Mouse (Mus musculus) 3134 (cell line): ENCODE results near the gene Mrpl24.
A peak's percentile ranks its signal among the peaks of the same experiment; 100 is the strongest.

ENCODE experiments used
- DNase-seq: peaks from one replicate; pipeline ENCODE4 v3.0.0-alpha.2; 2011; ENCODE audit warnings: low spot score; ENCODE audit not compliant: insufficient read length; ENCODE audit errors: extremely low read depth

Gene Mrpl24

DNA sequence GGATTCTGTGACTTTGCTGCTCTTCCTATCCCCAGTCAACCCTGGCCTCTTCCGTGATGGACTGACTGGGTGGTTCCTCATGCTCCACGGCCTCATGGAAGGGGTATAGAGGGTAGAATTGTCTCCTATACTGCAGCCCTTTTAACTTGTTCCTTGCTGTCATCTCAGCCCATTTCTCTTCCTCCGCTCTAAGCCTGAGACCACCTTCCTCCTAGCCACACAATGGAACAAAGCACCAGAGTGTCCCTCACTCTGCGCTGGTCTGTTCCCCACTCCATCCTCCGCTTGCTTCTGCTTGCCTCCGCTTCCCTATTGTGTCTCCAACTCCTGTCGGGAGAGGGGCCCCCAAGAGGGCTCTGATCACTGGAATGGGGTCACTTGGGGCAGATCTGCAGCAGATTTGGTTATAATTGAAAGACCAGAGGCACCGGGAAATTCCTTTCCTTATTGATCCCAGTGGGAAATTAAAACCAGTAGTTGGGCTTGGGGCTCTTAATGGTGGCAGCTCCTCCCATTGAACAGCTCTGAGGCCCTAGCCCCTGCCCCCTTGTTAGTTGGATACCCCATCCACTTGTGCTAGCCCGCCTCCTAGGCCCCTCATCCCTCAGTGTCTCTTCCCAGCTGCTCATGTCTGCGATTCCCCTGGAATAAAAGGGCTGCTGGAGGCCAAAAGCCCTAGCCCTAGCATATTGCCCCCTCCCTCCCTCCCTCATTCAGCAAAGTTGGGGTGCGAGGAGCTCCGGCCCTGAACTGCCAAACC lies 26.7 kb downstream of the Mrpl24 start:
- DNase-seq = no peak

DNA sequence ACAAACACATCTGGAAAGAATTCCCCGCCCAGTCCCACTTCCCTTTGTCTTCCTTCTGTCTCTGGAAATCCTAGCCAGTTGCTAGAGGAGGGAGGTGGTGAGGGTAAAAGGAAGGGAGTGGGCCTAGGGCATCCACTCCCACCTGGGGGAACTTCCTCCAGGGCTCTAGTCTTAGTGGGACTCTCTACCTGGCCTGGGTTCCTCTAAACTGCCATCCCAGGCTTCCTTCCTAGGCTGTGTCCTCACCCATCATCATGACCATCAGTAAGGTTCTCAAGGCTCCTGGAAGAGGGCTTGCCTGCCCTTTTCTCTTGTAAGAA lies 27.2 kb downstream of the Mrpl24 start:
- DNase-seq = no peak

DNA sequence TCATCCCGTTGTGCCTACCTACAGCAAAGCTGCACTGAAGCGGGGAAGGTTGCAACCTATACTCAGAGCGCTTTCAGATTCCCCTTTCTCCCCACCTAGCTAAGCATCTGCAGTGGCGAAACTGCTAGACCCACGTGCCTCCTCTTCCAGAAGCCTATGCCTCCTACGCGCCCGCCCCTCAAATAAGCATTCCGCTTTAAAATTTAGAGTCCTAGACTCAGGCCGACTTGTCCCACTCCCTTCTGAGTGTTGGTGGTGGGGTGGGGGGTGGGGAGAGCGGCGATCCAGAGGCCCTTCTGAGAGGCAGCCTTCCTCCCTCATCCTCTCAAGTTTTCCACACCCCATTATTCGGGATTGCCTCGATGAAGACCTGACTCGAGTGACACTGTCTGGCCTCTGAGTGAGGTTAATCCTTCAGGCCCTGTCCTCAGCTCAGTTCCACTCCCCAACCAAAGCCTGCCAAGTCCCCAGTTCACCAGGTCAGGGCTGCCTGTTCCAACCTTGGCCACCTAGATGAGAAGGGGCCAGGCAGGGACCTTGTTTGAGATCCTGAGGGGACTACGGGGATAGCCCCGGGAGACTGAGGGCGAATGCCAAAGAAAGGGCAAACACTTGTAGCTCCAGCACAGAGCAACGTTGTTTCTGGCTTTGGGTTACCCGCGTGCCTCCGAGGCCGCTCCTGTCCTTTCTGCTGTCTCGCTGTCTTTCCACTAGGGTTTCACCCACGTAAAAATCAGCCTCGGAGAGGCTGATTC lies 27.9 kb downstream of the Mrpl24 start:
- DNase-seq = no peak

DNA sequence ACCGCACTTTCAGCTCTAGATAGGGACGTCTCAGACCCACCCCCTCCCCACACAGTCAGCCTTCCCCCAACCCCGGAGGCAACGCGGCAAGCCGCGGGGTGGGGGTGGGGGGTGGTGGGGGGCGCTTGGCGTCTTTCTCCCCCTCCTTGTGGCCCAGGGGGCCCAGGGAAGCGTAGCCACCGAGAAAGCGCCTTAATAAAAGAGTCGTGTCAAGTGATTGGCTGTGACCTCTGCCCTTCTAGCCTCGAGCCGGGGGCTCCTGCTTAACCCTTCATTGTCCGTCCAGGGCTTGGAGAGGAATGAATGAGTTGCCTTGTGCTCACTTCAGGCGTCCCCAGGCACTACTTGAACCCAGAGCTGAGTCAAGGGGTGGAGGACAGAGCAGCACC lies 28.5 kb downstream of the Mrpl24 start:
- DNase-seq = no peak

DNA sequence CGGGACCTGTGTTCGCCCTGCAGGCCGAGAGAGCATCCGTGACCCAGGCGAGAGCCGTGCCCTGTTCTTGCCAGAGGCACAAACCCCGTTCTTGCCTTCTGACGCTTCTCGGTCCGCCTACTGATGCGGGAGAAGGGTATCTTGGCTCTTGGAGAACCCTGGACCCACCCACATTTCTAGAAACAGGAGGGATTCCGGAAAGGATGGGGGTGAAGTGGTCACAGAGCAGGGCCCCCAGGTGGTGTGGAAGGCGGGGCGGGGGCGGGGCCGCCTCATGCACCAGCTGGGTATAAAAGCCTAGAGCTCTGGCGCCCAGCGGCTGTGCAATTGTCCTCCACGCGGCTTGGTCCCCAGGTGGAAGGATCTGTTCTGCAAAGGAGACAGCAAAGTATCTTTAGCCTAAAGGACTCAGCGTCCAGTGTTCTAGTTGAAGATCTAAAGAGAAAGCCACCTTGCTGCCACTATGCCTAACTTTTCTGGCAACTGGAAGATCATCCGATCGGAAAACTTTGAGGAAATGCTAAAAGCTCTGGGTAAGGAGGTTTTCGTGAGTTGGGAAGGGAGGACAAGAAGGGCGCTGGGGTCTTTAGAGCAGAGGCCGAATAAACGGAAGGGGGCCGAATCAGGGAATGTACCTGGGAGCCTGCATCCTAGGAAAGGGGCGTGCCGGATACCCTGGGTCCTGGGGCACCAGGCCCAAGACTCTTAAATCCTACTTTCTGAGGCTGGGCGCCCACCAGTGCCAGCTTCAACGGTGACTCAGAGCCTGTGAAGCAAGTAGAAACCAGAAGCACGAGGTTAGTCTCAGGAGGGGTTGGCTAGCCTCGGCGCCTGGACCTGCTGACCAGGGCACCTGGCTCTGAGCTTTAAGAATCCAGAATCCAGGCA lies 29.3 kb downstream of the Mrpl24 start, which contains the start of gene Crabp2:
TSS of gene Crabp2 (plus strand) at position 289 of the 888 bp plus-strand sequence.
- peak; percentile 63 for DNase-seq

DNA sequence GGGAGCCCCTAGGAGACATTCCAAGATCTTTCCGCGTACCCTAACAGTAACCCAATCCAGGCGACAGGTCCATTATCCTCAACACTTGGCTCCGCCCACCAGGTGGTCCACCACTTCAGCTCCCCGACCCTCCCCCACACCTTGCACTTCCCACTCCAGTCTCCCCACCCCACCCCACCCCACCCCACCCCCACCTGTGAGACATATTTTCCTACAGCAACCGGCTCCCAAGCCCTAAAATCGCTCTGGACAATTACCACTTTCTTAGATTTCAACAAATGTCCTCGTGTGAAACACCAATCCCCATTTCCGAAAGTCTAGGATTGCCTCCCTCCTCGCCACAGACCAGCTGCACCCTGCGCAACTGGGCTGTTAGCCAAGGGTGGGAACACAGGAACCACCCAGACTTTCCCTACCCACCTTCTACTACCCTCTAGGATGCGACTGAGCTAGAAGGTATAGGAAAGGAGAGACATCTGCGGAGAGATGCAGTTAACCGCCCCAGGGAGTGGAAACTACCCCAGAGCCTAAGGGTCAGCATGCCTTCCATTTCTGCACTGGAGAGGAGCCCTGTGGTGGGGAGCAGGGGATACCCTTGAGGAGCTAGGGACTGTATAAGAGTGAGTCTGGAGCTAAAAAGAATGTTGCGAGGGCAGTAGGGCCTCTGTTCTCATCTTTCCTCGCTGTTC lies 30.1 kb downstream of the Mrpl24 start:
- DNase-seq = no peak

DNA sequence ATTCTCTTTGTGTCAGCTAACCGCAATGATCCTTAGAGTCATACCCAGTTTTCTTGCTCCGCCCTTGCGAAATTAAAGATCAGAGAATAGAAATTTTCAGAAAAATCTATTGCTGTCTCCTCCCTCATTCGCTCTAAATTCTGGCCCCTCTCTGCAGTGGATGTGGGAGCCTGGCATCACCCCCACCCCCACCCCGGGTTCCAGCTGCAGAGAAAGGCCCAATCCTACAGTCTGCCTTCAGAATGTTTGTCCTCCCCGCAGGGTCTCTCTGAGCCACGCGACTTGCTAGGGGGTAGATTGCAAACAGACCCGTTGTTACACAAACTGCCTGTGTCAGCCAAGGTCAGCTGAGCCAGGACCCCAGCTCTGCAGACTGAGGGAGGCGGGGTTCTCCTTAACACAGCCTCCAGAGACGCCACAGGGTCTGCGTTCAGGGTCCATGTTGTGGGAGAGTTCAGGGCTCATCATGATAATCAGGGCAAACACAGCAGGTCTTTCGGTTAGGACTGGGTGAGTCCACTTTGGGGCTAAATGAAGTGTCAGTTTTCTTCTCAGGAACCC lies 30.7 kb downstream of the Mrpl24 start:
- DNase-seq = no peak

DNA sequence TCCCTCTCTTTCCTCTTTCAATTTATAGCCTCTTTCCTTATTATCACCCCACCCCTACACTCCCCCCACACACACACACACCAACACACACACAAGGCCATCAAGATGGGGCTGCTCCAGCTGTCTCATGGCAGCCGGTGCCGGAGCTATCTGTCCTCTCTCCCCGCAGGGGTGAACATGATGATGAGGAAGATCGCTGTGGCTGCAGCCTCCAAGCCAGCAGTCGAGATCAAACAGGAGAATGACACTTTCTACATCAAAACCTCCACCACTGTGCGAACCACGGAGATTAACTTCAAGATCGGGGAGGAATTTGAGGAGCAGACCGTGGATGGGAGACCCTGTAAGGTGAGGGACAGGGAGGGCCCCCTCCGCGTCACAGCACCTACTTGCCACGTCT lies 32.6 kb downstream of the Mrpl24 start:
- no peak for DNase-seq

DNA sequence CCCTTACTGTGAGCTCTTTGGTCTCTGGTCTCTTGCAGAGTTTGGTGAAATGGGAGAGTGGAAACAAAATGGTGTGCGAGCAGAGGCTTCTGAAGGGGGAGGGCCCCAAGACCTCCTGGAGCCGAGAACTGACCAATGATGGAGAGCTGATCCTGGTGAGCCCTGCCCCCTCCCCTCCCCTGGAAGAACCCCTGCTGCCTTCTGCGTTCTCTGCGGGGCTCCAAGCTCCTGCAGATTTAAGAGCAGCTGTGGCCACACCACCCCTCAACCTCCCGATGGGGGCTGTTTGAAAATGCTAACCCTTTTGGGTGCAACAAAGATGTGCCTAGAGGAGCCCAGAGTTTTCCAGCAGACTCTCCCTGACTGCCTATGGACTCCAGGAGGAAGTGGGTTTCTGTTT lies 33.1 kb downstream of the Mrpl24 start:
- DNase-seq = no peak

DNA sequence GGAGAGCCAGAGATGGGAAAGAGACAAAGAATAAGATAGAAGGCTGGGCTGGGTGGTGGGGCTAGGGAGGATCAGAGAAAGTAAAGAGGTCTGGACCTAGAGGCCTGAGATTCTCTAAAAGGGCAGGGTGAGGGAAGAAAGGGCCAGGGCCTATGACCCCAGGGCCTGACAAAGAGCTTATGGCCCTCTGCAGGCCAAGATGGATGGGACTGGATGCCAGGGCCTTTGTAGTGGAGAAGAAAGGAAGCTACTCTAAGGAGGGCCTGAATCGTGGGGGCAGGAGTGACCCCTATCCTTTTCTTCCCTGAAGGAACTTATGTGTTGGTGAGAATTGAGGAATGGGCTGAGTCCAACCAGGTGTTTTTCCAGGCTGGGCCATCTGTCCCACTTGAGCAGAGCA lies 38.8 kb downstream of the Mrpl24 start:
- no peak for DNase-seq

DNA sequence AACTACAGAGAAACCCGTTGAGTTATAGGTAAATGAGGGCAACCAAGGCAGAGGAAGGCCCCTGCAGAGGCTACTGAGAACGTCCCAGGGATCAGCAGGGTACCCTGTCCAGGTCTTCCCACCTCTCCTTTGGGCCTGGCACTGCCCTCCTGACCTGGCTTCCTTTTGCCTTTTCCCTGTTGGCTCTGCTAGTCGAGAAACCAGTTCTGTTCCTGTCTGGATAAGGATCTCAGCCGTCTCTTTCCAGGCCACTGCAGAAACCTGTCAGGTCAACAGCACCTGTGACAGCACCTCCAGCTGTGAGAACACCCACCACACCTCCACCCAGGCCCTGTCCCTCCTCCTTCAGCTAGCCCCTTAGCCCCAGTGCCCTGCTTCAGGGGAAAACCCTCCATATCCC lies 39.2 kb downstream of the Mrpl24 start:
- no peak for DNase-seq

DNA sequence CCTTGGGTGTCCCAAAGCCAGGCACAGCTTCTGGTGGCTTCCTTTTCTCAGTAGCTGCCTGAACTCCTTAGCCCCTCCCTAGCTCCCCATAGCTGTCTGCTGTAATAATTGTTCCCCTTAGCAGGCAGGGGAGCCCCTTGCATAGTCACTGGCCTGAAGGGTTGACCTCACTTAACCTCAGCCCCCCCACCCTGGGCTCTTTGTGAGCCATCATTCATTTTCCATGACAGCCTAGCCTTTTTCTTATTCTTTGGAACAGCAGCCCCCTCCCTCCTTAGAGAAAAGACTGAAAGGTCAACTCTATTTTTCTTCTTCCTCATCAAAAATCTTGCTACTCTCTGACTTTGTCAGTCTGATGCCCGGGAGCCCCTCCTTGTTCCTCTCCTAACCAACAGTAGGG lies 39.7 kb downstream of the Mrpl24 start:
- DNase-seq = no peak

DNA sequence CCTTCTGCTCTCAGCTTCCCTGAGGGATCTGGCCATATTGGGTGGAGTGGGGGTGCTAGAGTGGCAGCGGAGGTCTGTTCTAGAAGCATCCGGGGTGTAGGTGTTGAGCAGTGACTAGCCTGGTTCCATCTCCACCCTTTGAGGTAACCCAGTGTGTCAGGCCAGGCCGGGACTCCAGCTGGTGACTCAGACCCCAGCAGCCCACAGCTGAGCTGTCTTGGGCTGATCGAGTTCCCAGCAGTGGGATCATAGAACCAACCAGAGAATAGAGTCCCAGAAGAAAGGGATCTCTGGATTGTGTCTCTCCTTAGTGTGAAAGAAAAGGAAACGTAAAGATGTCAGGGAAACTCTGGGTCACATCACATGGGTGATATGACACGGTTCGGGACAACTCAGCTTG lies 40.1 kb downstream of the Mrpl24 start:
- no peak for DNase-seq

DNA sequence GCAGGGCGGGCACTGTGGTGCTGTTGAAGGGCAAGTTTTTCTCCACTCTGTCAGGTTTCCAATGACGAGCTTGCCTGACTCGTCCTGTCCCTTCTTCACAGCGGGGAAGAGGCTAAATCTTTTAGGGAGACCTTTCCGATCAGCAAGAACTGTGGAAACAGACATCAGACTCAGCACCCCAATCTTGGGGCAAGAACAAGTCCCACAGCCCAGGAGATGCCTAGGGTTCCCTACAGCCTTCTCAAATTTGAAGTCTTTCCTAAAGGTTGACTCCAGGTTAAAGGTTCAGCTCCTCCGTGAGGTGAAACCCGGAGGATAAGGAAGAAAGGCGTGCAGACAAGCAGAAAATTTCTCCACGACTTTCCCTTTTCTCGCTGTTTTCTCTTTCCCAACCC lies 40.9 kb downstream of the Mrpl24 start:
- no peak for DNase-seq

DNA sequence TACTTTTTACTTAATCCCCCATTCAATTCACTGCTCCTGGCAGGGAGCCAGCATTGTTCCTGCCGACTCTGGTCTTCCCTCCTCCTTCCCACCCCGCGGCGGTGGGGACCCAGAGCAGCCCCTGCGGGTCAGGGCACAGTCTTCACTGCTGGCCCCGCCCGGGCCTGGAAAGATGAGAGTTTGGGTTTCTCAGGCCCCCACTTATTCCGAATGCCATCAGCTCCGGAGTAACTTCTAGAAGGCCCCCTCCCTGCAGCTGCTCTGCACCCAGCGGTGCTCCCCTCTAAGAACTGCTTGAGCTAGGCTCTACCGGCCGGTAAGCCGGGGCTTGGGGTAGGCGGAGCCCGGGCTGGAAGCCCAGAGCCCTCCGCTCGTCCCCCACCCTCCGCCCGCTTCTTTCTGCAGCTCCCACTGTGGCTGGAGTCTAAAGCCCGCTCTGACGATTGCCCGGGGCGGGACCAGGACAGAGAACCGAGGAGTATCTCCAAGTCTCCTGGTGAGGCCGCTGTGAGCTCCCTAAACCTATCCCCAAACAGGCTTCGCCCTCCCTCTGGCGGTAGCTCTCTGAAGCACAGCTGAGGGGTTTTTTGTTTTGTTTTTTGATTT lies 41.4 kb downstream of the Mrpl24 start:
- DNase-seq = peak; percentile 84

DNA sequence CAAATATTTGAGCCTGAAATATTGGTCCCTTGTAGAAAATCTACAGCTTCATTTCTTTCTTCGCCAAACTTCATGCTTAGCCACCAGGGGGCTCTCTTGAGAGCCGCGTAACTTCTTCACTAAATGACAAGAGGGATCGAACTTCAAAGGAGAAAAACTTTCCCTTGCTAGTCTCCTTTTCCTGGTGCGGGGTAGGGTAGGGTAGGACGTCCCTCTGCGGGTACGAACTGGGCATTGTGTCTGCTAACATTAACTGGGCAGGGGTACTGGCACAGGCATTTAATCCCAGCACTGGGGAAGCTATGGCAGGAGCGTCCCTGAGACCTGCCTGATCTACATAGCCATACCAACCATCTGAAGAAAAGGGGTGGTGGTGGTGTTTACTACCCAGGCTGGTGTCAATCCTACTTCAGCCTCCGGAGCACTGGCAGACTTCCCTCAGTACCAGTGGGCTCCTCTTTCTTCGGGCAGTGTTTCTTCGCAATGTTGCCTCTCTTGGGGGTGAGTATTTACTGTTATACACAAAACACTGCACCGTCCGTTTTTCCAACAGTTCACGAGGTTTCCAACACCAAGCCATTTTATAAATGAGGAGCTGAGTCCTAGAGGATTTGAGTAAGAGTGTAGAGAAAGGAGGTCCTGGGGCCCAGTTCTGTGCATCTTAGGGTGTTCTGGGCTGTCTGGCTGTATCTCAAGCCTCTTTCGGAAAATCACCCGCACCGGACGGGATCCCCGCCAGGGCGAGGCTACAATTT lies 51.1 kb downstream of the Mrpl24 start:
- DNase-seq = peak; percentile 59

DNA sequence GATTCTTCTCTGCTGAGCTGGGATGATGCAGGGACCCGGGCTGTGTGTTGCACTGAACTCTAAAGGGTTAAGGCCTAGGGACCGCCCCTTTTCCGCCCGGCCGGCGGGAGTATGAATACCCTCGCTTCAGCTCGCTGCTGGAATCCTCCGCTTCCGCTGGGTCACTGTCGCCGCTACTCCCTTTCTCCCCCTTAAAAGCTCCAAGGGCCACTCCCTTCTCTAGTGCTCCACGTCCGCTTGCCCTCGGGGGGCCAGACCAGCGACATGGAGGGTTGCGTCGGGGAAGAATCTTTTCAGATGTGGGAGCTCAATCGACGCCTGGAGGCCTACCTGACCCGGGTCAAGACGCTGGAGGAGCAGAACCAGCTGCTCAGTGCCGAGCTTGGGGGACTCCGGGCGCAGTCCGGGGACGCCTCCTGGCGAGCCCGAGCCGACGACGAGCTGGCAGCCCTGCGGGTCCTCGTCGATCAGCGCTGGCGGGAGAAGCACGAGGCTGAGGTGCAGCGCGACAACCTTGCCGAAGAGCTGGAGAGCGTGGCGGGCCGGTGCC lies 51.7 kb downstream of the Mrpl24 start, which contains the start of gene Nes:
TSS of gene Nes (plus strand) at position 140 of the 550 bp plus-strand sequence.
- DNase-seq = peak; percentile 82

DNA sequence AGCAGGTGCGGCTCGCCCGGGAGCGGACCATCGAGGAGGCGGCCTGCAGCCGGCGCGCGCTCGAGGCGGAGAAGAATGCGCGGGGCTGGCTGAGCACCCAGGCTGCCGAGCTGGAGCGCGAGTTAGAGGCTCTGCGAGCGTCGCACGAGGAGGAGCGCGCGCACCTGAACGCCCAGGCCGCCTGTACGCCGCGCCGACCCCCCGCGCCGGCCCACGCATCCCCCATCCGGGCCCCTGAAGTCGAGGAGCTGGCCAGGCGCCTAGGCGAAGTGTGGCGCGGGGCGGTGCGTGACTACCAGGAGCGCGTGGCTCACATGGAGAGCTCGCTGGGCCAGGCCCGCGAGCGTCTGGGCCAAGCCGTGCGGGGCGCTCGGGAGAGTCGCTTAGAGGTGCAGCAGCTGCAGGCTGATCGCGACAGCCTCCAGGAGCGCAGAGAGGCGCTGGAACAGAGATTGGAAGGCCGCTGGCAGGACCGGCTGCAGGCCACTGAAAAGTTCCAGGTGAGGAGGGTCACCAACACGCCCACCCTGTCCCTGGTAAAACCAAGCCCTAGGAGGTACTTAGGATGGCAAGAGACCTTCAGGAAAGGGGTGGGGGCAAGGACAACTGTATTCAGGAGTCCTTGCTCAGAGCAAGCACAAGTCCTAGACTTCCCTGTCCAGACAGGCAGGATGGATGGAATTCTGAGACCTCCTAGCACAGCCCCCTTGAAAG lies 52.3 kb downstream of the Mrpl24 start:
- peak; percentile 52 for DNase-seq
